Mouse (Mus musculus) thymus, adult 2 months (tissue): ENCODE results near the gene Rbp4. TPM values are rescaled to one million over a fixed set of nuclear protein-coding genes. Genes with fewer than 3 reads are reported as not detected.

Source experiments
- DNase-seq: peaks from one replicate; pipeline ENCODE4 v3.0.0; 2021
- H3K27ac ChIP-seq: fragments of 200-500 bp; 2 replicates; pipeline ENCODE4 v1.5.1; 2012; ENCODE audit warnings: low read length, control low read depth; ENCODE audit not compliant: control insufficient read depth, insufficient read depth
- H3K27me3 ChIP-seq: fragments of 200-500 bp; 2 replicates; pipeline ENCODE4 v1.6.1; 2012; ENCODE audit warnings: mild to moderate bottlenecking, low read length, moderate library complexity, mixed read lengths; ENCODE audit not compliant: control insufficient read depth, insufficient read depth
- H3K36me3 ChIP-seq: fragments of 200-500 bp; 2 replicates; pipeline ENCODE4 v1.6.1; 2012; ENCODE audit warnings: mild to moderate bottlenecking, low read length, moderate library complexity; ENCODE audit not compliant: control insufficient read depth, insufficient read depth
- H3K4me1 ChIP-seq: fragments of 200-500 bp; replicated peaks from 2 replicates; pipeline ENCODE4 v1.6.1; 2012; ENCODE audit warnings: low read length; ENCODE audit not compliant: control insufficient read depth, insufficient read depth
- H3K4me3 ChIP-seq: fragments of 200-500 bp; 2 replicates; pipeline ENCODE4 v1.5.1; 2012; ENCODE audit warnings: mild to moderate bottlenecking, low read length, control low read depth, moderate library complexity; ENCODE audit not compliant: control insufficient read depth, insufficient read depth
- CTCF ChIP-seq: fragments of 200-500 bp; IDR thresholded peaks from 2 replicates; pipeline ENCODE4 v1.5.1; 2012; ENCODE audit warnings: mild to moderate bottlenecking, control low read depth, low read length, moderate library complexity, borderline replicate concordance; ENCODE audit not compliant: control insufficient read depth, poor library complexity, insufficient read depth; ENCODE audit errors: extremely low read depth
- POLR2A ChIP-seq: fragments of 200-500 bp; IDR thresholded peaks from 2 replicates; pipeline ENCODE4 v1.6.1; 2012; ENCODE audit warnings: mild to moderate bottlenecking, low read length, control low read depth, moderate library complexity; ENCODE audit not compliant: control insufficient read depth, poor library complexity, insufficient read depth; ENCODE audit errors: extremely low read depth
- WGBS: fragments of 180-500 bp; shearing (Covaris S2); methylation state at CpG from one replicate; pipeline ENCODE4 v1.1.7; 2018; 5-methylcytosine and 5-hydroxymethylcytosine counted together
- polyA plus RNA-seq: library from polyadenylated mRNA; depleted of rRNA; stranded (reverse); fragments of >200 nt; gene quantifications from 2 replicates; pipeline ENCODE4 v1.2.3, GENCODE M21; 2012

Rbp4 gene
- polyA plus RNA-seq, 1 experiment, result 9.0 TPM

DNA sequence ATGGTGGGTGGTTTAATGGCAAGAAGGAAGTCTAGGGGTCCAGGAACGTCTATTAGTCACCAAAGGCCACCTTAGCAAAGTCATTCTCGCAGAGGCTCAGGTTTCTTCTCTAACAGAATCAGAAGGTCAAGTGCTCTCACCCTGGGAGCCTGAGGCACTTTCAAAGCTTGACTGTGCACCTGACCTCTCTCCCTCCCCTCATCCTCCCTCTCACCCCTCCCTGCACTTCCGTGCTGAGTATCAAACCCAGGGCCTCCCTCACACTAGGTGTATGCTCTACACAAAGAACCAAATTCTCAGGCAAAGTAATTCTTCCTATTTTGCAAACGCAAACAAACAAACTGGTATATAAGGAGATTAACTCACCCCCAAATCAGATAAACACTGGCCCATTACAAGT is 28.9 kb downstream of the Rbp4 start:
- WGBS, result 12% methylated on average over 4 of the region's 4 CpGs
- H3K4me1 ChIP-seq, result no peaks in the 10 kb centered on the region
- H3K27me3 ChIP-seq, result no peaks in the 10 kb centered on the region
- no peak overlapping the region for H3K27ac ChIP-seq
- no peak overlapping the region for H3K4me3 ChIP-seq
- DNase-seq, result no peak
- TF ChIP-seq CTCF, result no peak
- no peaks in the 10 kb centered on the region for H3K36me3 ChIP-seq

DNA sequence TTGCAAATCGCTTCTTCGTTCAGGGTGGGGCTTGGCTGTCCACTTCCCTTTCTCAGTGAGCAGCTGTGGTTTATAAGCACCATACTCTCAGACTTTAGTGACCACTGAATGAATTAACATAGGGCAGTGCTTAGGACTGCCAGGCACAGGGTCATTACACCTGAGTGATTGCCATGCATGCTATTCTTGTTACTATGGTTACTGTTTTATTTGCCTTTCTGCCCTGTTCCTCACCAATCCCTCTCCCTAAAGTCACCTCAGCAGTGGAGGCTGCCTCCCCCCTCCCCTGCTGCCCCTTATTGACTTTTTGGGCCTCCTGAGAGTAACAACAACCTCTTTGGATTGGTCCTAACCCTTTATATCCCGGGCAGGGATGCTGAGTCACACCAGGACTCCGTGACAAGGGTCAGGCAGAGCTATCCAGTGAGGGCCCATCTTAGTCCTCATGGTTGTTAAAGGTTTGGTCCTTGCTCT is 33.5 kb downstream of the Rbp4 start:
- Histone ChIP-seq H3K27me3 (no peaks in the 10 kb centered on the region), H3K4me1 (no peaks in the 10 kb centered on the region), H3K4me3 (no peak overlapping the region), H3K27ac (no peak overlapping the region), H3K36me3 (no peaks in the 10 kb centered on the region)
- no peak for DNase-seq
- TF ChIP-seq POLR2A, result no peak
- no peak for TF ChIP-seq CTCF
- 73% methylated on average over 4 of the region's 4 CpGs for WGBS

DNA sequence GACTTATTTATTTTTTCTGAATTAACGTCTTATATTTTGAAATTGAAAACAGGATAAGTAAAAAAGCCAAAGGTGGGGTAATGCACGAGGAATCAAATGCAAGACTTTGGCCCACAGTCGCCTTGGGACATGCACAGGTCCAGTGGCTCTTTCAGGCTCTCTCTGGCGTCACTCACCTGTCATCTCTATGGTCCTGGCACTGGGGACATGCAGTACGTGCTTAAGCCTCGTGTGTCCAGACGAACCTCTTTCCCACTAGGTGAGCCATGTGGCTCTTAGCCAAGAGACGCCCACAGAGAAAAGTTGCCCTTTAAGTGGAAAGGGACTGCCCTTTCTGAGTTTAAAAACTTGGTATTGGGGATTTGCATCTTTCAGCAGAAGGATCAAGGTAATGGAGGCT is 35.7 kb downstream of the Rbp4 start:
- Histone ChIP-seq H3K27me3 (no peaks in the 10 kb centered on the region), H3K27ac (no peak overlapping the region), H3K36me3 (no peaks in the 10 kb centered on the region), H3K4me3 (no peak overlapping the region), H3K4me1 (no peaks in the 10 kb centered on the region)
- no peak for DNase-seq
- WGBS, result 89% methylated on average over 8 of the region's 8 CpGs
- TF ChIP-seq CTCF (no peak), POLR2A (no peak)

DNA sequence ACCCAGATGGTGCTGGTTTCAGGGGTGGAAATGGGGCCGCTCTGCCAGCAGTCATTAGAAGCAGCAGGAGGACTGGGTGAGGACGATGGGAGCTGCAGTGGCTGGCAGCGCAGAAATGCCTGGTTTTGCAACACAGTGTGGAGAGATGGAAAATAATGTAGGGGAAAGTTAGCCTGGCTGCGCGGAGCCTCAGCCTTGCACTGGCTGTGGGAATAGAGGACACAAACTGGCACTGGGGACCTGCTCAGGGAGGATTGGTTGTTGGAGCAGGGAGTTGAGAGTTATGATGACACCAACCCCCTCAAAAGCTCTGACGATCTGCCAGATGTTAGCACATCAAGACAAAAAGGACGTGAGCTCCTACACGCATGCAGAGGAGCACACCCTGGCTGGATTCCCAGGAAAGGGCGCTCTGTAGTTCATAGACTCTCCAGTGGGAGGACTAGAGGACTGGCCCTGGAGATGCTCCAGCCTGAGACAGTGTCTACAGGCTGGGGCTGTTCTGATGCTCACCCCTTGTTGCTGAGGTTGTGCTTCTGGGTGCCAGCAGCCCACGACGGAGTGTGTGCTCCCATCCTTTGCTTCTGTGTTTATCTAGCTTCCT is 38.0 kb downstream of the Rbp4 start:
- no peaks in the 10 kb centered on the region for H3K27me3 ChIP-seq
- no peaks in the 10 kb centered on the region for H3K36me3 ChIP-seq
- no peak overlapping the region for H3K4me3 ChIP-seq
- 71% methylated on average over 11 of the region's 11 CpGs for WGBS
- TF ChIP-seq CTCF (no peak), POLR2A (no peak)
- DNase-seq, result no peak
- no peaks in the 10 kb centered on the region for H3K4me1 ChIP-seq
- H3K27ac ChIP-seq, result no peak overlapping the region

DNA sequence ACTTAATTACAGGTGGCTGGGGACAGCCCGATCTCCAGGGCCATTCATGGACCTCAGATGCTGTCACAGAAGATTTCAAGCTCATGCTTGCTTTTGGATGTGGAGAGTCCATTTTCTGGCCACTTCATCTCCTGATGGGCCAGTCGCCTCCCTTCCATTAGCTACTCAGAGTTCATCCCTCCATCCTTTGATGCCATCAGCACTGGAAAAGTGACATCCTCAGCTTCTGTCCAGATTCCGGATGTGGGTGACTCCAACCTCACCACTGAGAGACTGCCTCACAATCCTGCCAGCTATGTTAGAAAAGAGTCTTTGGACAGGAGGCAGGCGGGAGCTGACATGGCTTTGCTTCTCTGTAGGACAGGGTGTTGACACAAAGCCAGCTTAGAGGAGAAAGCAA is 39.2 kb downstream of the Rbp4 start:
- no peaks in the 10 kb centered on the region for H3K4me1 ChIP-seq
- no peak for DNase-seq
- no peaks in the 10 kb centered on the region for H3K36me3 ChIP-seq
- no peak overlapping the region for H3K27ac ChIP-seq
- no peaks in the 10 kb centered on the region for H3K27me3 ChIP-seq
- H3K4me3 ChIP-seq, result no peak overlapping the region
- 86% methylated on average over 4 of the region's 4 CpGs for WGBS
- TF ChIP-seq POLR2A (no peak), CTCF (no peak)

DNA sequence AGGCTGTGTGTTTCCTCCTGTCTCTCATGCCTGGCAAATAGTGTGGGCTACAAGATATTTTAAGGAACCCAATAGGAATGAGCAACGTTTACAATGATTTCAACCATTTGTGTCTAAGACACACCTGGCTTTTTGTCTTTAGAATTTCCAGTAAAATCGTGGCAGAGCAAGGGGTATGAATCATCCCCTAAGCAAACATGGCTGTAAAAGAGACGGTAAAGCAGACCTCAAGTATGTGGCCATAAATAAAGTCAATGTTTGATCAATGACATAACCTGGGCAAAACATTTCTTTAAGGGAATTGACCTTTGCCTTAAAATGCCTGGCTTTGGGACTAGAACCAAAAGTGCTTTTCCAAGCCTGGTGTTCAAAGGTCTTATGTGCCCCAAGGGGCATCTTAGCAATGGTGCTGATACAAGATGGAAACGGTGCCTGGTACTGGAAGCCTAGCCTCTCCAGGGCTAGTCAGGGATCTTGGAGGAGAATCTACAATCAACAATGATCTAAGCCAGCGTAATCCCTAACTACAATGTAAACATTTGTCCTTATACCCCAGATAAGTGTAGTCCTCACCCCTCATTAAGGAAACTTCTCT is 42.1 kb downstream of the Rbp4 start:
- WGBS, result 73% methylated on average over 5 of the region's 5 CpGs
- TF ChIP-seq CTCF (no peak), POLR2A (no peak)
- no peak overlapping the region for H3K4me3 ChIP-seq
- no peak for DNase-seq
- no peaks in the 10 kb centered on the region for H3K4me1 ChIP-seq
- no peaks in the 10 kb centered on the region for H3K36me3 ChIP-seq
- H3K27me3 ChIP-seq, result no peaks in the 10 kb centered on the region
- no peak overlapping the region for H3K27ac ChIP-seq

DNA sequence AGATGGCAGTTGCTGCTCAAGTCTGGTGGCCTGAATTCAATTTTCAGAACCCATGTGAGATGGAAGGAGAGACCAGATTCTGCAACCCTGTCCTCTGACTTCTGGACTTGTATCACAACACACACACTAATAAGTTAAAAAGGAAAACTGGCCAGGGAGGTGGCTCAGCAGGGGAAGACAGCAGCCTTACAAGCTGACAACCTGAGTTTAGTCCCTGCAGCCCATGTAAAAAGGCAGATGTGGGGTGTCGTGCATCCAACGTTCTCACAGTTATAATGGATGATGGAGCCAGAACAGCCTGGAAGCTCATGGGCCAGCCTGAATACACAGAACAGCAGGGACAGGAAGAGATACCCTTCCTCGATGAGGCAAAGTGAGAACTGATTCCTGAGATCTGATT is 43.7 kb downstream of the Rbp4 start:
- Histone ChIP-seq H3K27me3 (no peaks in the 10 kb centered on the region), H3K27ac (no peak overlapping the region), H3K4me3 (no peak overlapping the region), H3K4me1 (no peaks in the 10 kb centered on the region), H3K36me3 (no peaks in the 10 kb centered on the region)
- no peak for TF ChIP-seq CTCF
- no peak for TF ChIP-seq POLR2A
- 83% methylated on average over 3 of the region's 3 CpGs for WGBS
- no peak for DNase-seq
